Mouse (Mus musculus): ENCODE results near the gene Pmel. TPM values are rescaled to one million over a fixed set of nuclear protein-coding genes. Genes with fewer than 3 reads are reported as not detected.

Pmel gene
- total and polyA plus RNA-seq, 3 experiments = 5.3 to 9.4 (median 7.1) TPM

DNA sequence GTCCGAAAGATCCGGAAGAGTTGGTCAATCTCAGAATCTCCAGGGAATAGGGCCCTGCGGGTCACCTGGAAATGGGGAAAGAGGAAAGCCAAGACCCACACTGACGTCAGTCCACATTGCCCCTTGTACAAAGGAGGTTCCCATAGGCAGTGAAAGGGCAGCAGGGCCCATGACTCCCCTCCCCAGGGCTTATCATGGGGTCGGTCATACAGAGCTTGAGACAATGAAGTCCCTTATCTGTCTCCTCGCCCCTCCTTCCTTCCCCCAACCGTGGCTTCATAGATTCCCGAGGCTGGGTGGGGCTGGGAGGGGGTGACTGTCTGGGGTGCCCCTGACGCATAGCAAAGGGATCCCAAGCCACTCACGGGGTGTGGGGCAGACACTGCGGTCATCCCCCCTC is 4.4 kb upstream of the Pmel start:
- no peak overlapping the region for H3K27ac ChIP-seq (ENCODE audit: insufficient read depth, low read depth)

GRCm38 (mm10) chr10:128700712-128701111 is 3.3 kb upstream of the Pmel start:
- H3K36me3 ChIP-seq (replicated peaks in 1 of 2; ENCODE audit: control insufficient read depth in 1 of 2, insufficient read depth in 1 of 2, low read length in 1 of 2) = peaks cover 41 to 56% of the 10 kb centered on the region in 2 experiments
- H3K9me3 ChIP-seq (replicated peaks; ENCODE audit: low read length) = no peaks in the 10 kb centered on the region
- H3K4me2 ChIP-seq (ENCODE audit: insufficient read depth, low read depth, poor library complexity, severe bottlenecking) = no peak overlapping the region
- DNase-seq (ENCODE audit: extremely low read depth) = no peak
- no peak overlapping the region for H3K4me3 ChIP-seq (replicated peaks in 1 of 3; ENCODE audit: low read depth in 2 of 3, low read length in 2 of 3, poor library complexity in 1 of 3)
- dilution Hi-C loops (cut with MboI; ENCODE audit: extremely low pct_ligation_motif_present, extremely low pct_unique_long_range_greater_than_20kb, low sequenced_read_pairs) = no loop called here
- TF ChIP-seq PAX5 (IDR thresholded peaks at IDR 0.05; ENCODE audit: low read length) = no peak
- no peak for TF ChIP-seq GABPA (IDR thresholded peaks at IDR 0.05; ENCODE audit: insufficient replicate concordance, low read depth, low read length)
- TF ChIP-seq ZMIZ1 (IDR thresholded peaks at IDR 0.05; ENCODE audit: low read depth, low read length) = no peak
- no peak for TF ChIP-seq RCOR1 (conservative IDR thresholded peaks at IDR 0.05; ENCODE audit: low read depth, low read length)
- no peak for TF ChIP-seq POLR2AphosphoS2 (IDR thresholded peaks at IDR 0.05; ENCODE audit: low read depth, low read length)
- TF ChIP-seq MXI1 (IDR thresholded peaks at IDR 0.05; ENCODE audit: low read depth, low read length) = no peak
- no peaks in the 10 kb centered on the region for H3K27me3 ChIP-seq (replicated peaks)
- no peak overlapping the region for H3K9ac ChIP-seq (ENCODE audit: insufficient read depth, low read depth)
- peaks cover 22% of the 10 kb centered on the region for H3K79me2 ChIP-seq (replicated peaks; ENCODE audit: control insufficient read depth, extremely low read depth, insufficient read depth, poor library complexity, severe bottlenecking)
- in situ Hi-C loops (cut with MboI; ENCODE audit: low pct_ligation_motif_present, low pct_unique_long_range_greater_than_20kb, low sequenced_read_pairs) = no loop called here
- H3K4me1 ChIP-seq (ENCODE audit: control insufficient read depth in 1 of 2, insufficient read depth in 2 of 2) = peaks cover 0 to 49% of the 10 kb centered on the region in 2 experiments; a peak in 2 of 4 replicates
- no peak overlapping the region for H3K27ac ChIP-seq (ENCODE audit: insufficient read depth, low read depth)

More for the DNA sequence above, 4.4 kb upstream of the Pmel start:
- Histone ChIP-seq H3K36me3 (replicated peaks in 1 of 2; ENCODE audit: control insufficient read depth in 1 of 2, insufficient read depth in 1 of 2, low read length in 1 of 2) (peaks cover 41 to 56% of the 10 kb centered on the region in 2 experiments), H3K4me1 (ENCODE audit: control insufficient read depth in 1 of 2, insufficient read depth in 2 of 2) (peaks cover 0 to 49% of the 10 kb centered on the region in 2 experiments; a peak in 2 of 4 replicates), H3K9ac (ENCODE audit: insufficient read depth, low read depth) (no peak overlapping the region), H3K27me3 (replicated peaks) (no peaks in the 10 kb centered on the region), H3K79me2 (replicated peaks; ENCODE audit: control insufficient read depth, extremely low read depth, insufficient read depth, poor library complexity, severe bottlenecking) (peaks cover 26% of the 10 kb centered on the region), H3K4me3 (replicated peaks in 1 of 3; ENCODE audit: low read depth in 2 of 3, low read length in 2 of 3, poor library complexity in 1 of 3) (no peak overlapping the region), H3K9me3 (replicated peaks; ENCODE audit: low read length) (no peaks in the 10 kb centered on the region), H3K4me2 (ENCODE audit: insufficient read depth, low read depth, poor library complexity, severe bottlenecking) (no peak overlapping the region)
- dilution Hi-C loops (cut with MboI; ENCODE audit: extremely low pct_ligation_motif_present, extremely low pct_unique_long_range_greater_than_20kb, low sequenced_read_pairs) = no loop called here
- DNase-seq (ENCODE audit: extremely low read depth) = no peak
- TF ChIP-seq BHLHE40 (IDR thresholded peaks at IDR 0.05; ENCODE audit: low read depth, low read length) = no peak
- TF ChIP-seq HCFC1 (IDR thresholded peaks at IDR 0.05; ENCODE audit: low read depth, low read length) = no peak
- TF ChIP-seq E2F4 (IDR thresholded peaks at IDR 0.05; ENCODE audit: insufficient replicate concordance, low read depth, low read length) = no peak
- TF ChIP-seq MEF2A (IDR thresholded peaks at IDR 0.05; ENCODE audit: borderline replicate concordance, low read depth, low read length) = no peak
- in situ Hi-C loops (cut with MboI; ENCODE audit: low pct_ligation_motif_present, low pct_unique_long_range_greater_than_20kb, low sequenced_read_pairs) = no loop called here

- Histone ChIP-seq H3K4me1 (ENCODE audit: control insufficient read depth in 1 of 2, insufficient read depth in 2 of 2) (peaks cover 3 to 54% of the 10 kb centered on the region in 2 experiments; a peak in 3 of 4 replicates), H3K4me2 (ENCODE audit: insufficient read depth, low read depth, poor library complexity, severe bottlenecking) (0 out of 2 replicates have a peak overlapping the region, but pooled peaks have one; percentile 8), H3K27me3 (replicated peaks) (no peaks in the 10 kb centered on the region), H3K27ac (ENCODE audit: insufficient read depth, low read depth) (no peak overlapping the region), H3K36me3 (replicated peaks in 1 of 2; ENCODE audit: control insufficient read depth in 1 of 2, insufficient read depth in 1 of 2, low read length in 1 of 2) (peaks cover 41 to 53% of the 10 kb centered on the region in 2 experiments), H3K9me3 (replicated peaks; ENCODE audit: low read length) (no peaks in the 10 kb centered on the region), H3K9ac (ENCODE audit: insufficient read depth, low read depth) (no peak overlapping the region), H3K4me3 (replicated peaks in 1 of 3; ENCODE audit: low read depth in 2 of 3, low read length in 2 of 3, poor library complexity in 1 of 3) (peak overlapping the region in 1 of 3 experiments; percentile 30), H3K79me2 (replicated peaks; ENCODE audit: control insufficient read depth, extremely low read depth, insufficient read depth, poor library complexity, severe bottlenecking) (peaks cover 22% of the 10 kb centered on the region)
- dilution Hi-C loops (cut with MboI; ENCODE audit: extremely low pct_ligation_motif_present, extremely low pct_unique_long_range_greater_than_20kb, low sequenced_read_pairs) (no loop called here), in situ Hi-C loops (cut with MboI; ENCODE audit: low pct_ligation_motif_present, low pct_unique_long_range_greater_than_20kb, low sequenced_read_pairs) (no loop called here)
- DNase-seq (ENCODE audit: extremely low read depth) = peak; percentile 44
- TF ChIP-seq MYC (IDR thresholded peaks at IDR 0.05; ENCODE audit: low read depth, low read length) = no peak
- no peak for TF ChIP-seq MXI1 (IDR thresholded peaks at IDR 0.05; ENCODE audit: low read depth, low read length)
- TF ChIP-seq USF1 (IDR thresholded peaks at IDR 0.05; ENCODE audit: low read depth, low read length) = no peak
- TF ChIP-seq EP300 (IDR thresholded peaks at IDR 0.05; ENCODE audit: low read length) = no peak
- peak; percentile 49; the same call in 1 of the 2 replicates for TF ChIP-seq NRF1 (IDR thresholded peaks at IDR 0.05; ENCODE audit: low read depth, low read length)
- no peak for TF ChIP-seq ZMIZ1 (IDR thresholded peaks at IDR 0.05; ENCODE audit: low read depth, low read length)
Observed at GRCm38 (mm10) chr10:128702328-128703007, 1.5 kb upstream of the Pmel start.
